ENCODE assay signal across 8 mouse cellular contexts in genomic region chr11:23632945-23633878, GRCm38 (mm10). TPM values are rescaled to one million over a fixed set of nuclear protein-coding genes. Genes with fewer than 3 reads are reported as not detected.
A peak's percentile ranks its signal among the peaks of the same experiment; 100 is the strongest.
DNase-seq lines count a peak whose midpoint lies in the region; ATAC-seq and TF ChIP-seq lines count a peak whose summit lies in the region.

Gene 0610010F05Rik, minus strand, starts transcription at chr11:23633639.

- TF ChIP-seq CTCF in lung, postnatal 0 days (IDR thresholded peaks at IDR 0.05): no peak

- peak within 1 kb of the TSS; percentile 97 for H3K27ac ChIP-seq in hindbrain, embryonic 10.5 days
- peak within 1 kb of the TSS; percentile 89 for H3K27ac ChIP-seq in lung, postnatal 0 days (ENCODE audit: low read length)

- peaks cover 13% of the 10 kb centered on the region for H3K4me1 ChIP-seq in hindbrain, embryonic 10.5 days (replicated peaks)
- no peaks in the 10 kb centered on the region for H3K4me1 ChIP-seq in lung, postnatal 0 days (ENCODE audit: insufficient read depth, low read depth, low read length)

- WGBS in hindbrain, embryonic 10.5 days: under 1% methylated on average over 102 of the region's 103 CpGs
- under 1% methylated on average over 56 of the region's 103 CpGs for WGBS in lung, postnatal 0 days

- no peaks in the 10 kb centered on the region for H3K9me3 ChIP-seq in hindbrain, embryonic 10.5 days
- no peaks in the 10 kb centered on the region for H3K9me3 ChIP-seq in lung, postnatal 0 days (ENCODE audit: low read length)

- peak; percentile 97 for ATAC-seq in frontal cortex, adult (ENCODE audit: low TSS enrichment)
- ATAC-seq in lung, postnatal 0 days: peak; percentile 100

- no peak for TF ChIP-seq EP300 in lung, postnatal 0 days (IDR thresholded peaks at IDR 0.05)

- H3K27me3 ChIP-seq in hindbrain, embryonic 10.5 days (ENCODE audit: insufficient read depth, poor library complexity, severe bottlenecking): no peaks in the 10 kb centered on the region
- no peaks in the 10 kb centered on the region for H3K27me3 ChIP-seq in lung, postnatal 0 days (replicated peaks; ENCODE audit: insufficient read depth, low read length)

- peak within 1 kb of the TSS; percentile 85 for H3K4me3 ChIP-seq in hindbrain, embryonic 10.5 days
- peak within 1 kb of the TSS; percentile 88 for H3K4me3 ChIP-seq in lung, postnatal 0 days (ENCODE audit: low read depth, low read length)

- H3K9ac ChIP-seq in lung, postnatal 0 days (replicated peaks; ENCODE audit: low read depth): peak within 1 kb of the TSS; percentile 91

- H3K4me2 ChIP-seq in lung, postnatal 0 days (replicated peaks; ENCODE audit: low read depth, low read length): peak within 1 kb of the TSS; percentile 88

- DNase-seq in MN1 (ENCODE audit: low spot score): peak; percentile 98
- DNase-seq in cerebellum, adult 9-10 months: peak; percentile 82
- DNase-seq in hindbrain, embryonic 10.5 days (ENCODE audit: low spot score): peak; percentile 92
- peak; percentile 82 for DNase-seq in layer of hippocampus, adult 9-11 months
- peak; percentile 97 for DNase-seq in lung, postnatal 0 days (ENCODE audit: low spot score)
- peak; percentile 65 for DNase-seq in ovary, postnatal 14 days (ENCODE audit: low spot score)
- peak; percentile 83 for DNase-seq in thymus, postnatal 14 days

- H3K36me3 ChIP-seq in hindbrain, embryonic 10.5 days: peaks cover 13% of the 10 kb centered on the region
- no peaks in the 10 kb centered on the region for H3K36me3 ChIP-seq in lung, postnatal 0 days (ENCODE audit: insufficient read depth, low read length)

RNA-seq across cellular contexts. Expression of gene 0610010F05Rik, which starts in this region (rescaled TPM):
- polyA plus RNA-seq in hindbrain, embryonic 10.5 days (2016; fragmentation: Nextera tagmentation; extraction: Ambion mirVana): 41.7 and 50.7 TPM in 2 replicates
- polyA plus RNA-seq in lung, postnatal 0 days (2015; fragmentation: Nextera tagmentation; extraction: Ambion mirVana): 18.8 and 22.3 TPM in 2 replicates

Comparison
In these comparisons a context has a peak if more than half of its experiments do, and no peak if none do; other contexts are left out.
1. Peak in every context shown above with its lines: DNase-seq, ATAC-seq, H3K4me3 ChIP-seq and H3K27ac ChIP-seq.